Mouse (Mus musculus) layer of hippocampus, postnatal 14 days (tissue): ENCODE results near the gene Gm7102. TPM values are rescaled to one million over a fixed set of nuclear protein-coding genes. Genes with fewer than 3 reads are reported as not detected.
A peak's percentile ranks its signal among the peaks of the same experiment; 100 is the strongest.
"Not testable (repeated sequence)": the region's sequence is repeated elsewhere in the genome, so short reads cannot be mapped to it uniquely, and the experiment has no call there.

Experiments used
- DNase-seq, 2 experiments: peaks; one replicate each; pipeline ENCODE4 v3.0.0; 2021 to 2022; ENCODE audit warnings: low spot score in 2 of 2, mixed read lengths in 1 of 2
- long read RNA-seq, 2 experiments: library from polyadenylated mRNA; stranded (forward); transcript quantifications; one replicate each; pipeline ENCODE4 v2.0.0; 2021
- total RNA-seq, 2 experiments: library from RNA; stranded (reverse); gene quantifications; 2 replicates each; pipeline ENCODE4 v1.2.3; 2021

Gene Gm7102
- under 1 TPM in 1 of 2 experiments, not detected in 1; 0.25 TPM for total RNA-seq
- long read RNA-seq, experiment 1, result 0 reads
- long read RNA-seq, experiment 2, result 0 reads

- DNase-seq, result no peak
These were observed at the start of gene Gm7102 for GRCm38 (mm10) chr19:61175756-61176324. TSS of gene Gm7102 (minus strand) at chr19:61176309.

DNA sequence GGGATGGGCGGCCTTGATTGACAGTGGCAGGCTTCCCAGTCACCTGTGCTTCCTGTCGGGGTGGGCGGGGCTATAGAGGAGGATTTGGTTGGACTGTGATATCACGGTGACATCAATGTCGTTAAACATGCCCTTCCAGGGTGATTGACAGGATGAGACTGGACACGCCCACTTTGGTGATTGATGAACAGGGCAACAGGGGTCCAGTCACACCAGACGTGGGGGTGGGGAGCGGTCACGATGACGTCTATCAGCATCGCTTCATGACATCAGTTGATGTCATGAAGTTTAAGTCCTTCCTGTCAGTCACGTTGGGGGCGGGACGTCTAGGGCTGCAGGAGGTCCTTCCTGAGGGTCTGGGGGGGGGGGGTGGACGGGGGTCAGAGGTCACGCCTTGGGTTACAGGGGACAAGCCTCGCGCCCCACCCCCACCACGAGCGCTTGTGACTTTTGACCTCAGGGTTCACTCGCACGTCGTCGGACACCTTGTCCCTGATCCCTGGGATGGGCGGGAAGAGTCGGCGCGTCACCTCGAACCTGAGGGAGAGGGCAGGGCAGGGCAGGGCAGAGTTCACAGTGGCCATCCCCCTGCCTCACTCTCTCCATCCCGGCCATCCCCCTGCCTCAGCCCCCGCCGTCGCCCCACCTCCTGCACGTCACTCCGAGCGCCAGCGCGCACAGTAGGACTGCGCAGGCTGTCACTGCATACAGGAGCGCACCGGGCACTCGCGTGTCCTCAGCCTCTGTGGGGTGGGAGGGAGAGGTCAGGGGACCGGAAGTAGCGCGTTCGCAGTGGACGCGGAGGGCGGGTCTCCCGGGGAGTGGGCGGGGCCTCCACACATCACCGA is 48.8 kb upstream of the Gm7102 start:
- peak; percentile 3 to 20 for DNase-seq

GRCm38 (mm10) chr19:61223706-61224328 is 47.7 kb upstream of the Gm7102 start:
- DNase-seq, result peak in 1 of 2 experiments; percentile 6

GRCm38 (mm10) chr19:61207506-61207905 is 31.4 kb upstream of the Gm7102 start:
- not testable (repeated sequence) for DNase-seq

GRCm38 (mm10) chr19:61199836-61200235 is 23.7 kb upstream of the Gm7102 start:
- DNase-seq, result peak; percentile 11 to 19

DNA sequence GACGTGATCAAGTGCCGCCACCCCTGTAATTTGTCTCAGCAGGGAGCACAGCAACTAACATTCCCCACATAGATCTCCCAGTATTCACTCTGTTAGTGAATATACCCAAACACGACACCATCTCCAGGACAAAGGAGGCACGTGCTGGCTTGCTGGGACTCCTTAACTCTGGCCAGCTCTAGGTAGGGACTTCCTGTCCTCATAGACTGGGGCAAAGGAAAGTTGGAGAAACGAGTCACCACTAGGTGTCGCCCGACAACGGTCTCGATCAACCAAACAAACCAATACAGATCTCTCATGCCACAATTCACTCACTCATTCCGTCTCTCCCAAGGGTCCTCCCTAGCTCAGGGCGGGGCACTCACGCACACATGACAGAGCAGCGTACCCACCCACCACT is 23.2 kb upstream of the Gm7102 start:
- peak; percentile 86 to 89 for DNase-seq

DNA sequence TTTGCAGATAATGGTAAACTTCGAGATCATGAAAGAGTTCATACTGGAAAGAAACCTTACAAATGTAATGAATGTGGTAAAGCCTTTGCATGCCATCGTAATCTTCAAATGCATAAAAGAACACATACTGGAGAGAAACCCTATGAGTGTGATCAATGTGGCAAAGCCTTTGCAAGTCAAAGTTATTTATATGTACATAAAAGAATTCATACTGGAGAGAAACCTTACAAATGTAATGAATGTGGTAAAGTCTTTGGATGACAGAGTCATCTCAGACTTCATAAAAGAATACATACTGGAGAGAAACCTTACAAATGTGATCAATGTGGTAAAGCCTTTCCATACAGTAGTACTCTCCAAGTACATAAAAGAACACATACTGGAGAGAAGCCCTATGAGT is 7.5 kb upstream of the Gm7102 start, which contains the start of gene Gm6020:
Gene Gm6020, plus strand, starts transcription at position 301 of the 400 bp plus-strand sequence.
- not testable (repeated sequence) for DNase-seq

DNA sequence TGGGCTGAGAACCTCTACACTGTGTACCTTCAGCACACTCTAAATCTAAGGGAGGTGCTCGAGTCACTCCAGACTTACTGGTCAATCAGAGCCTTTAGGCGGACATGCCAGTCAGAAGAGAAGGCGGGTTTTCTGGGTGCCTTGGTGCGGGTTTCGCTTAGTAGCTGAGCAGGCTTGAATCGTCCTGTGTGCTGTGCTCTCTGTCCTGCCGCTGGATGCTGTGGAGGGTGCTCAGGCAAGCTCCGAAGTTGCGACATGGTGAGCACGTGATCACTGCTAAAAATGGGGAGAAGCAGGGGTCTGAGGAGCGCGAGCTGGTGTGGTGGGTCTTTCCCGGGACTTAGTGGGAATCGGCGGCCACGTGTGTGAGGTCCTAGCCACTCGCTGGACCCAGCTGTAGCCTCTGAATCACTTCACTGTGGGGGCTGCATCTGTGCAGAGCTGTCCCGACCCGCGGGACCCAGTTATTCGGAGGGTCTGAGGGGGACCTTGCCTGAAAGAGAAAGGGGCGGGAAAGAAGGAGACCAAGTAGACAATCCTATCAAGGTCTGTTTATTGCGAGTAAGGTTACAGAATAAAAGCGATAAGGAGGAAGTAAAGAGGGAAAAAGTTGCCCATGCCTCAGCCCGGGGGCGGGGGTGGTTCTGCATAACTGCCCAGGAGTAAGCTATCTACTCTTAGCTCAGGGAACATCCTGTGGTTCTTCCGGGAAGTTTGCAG is 24.2 kb downstream of the Gm7102 start:
- no peak for DNase-seq

- no peak for DNase-seq
These were observed 24.8 kb downstream of the Gm7102 start for GRCm38 (mm10) chr19:61151372-61151700.

DNA sequence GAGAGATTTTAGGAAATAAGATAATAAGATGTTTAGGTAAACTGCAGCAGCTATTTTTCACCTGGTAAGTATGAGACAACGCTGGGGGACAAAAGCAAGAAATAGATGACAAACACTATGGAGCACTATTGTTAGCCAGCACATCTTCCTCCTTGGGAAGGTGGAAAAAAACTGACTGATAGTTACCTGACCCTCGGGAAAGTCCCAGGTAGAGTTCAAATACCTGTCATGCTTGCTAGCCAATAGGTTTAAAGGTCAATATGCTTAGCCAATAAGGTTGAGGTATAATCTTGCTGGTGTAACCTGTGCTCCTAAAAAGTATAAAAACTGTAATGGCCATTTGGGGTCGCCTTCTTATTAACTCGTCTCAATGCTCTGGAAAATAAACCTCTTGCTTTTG is 34.8 kb downstream of the Gm7102 start:
- no peak for DNase-seq

DNA sequence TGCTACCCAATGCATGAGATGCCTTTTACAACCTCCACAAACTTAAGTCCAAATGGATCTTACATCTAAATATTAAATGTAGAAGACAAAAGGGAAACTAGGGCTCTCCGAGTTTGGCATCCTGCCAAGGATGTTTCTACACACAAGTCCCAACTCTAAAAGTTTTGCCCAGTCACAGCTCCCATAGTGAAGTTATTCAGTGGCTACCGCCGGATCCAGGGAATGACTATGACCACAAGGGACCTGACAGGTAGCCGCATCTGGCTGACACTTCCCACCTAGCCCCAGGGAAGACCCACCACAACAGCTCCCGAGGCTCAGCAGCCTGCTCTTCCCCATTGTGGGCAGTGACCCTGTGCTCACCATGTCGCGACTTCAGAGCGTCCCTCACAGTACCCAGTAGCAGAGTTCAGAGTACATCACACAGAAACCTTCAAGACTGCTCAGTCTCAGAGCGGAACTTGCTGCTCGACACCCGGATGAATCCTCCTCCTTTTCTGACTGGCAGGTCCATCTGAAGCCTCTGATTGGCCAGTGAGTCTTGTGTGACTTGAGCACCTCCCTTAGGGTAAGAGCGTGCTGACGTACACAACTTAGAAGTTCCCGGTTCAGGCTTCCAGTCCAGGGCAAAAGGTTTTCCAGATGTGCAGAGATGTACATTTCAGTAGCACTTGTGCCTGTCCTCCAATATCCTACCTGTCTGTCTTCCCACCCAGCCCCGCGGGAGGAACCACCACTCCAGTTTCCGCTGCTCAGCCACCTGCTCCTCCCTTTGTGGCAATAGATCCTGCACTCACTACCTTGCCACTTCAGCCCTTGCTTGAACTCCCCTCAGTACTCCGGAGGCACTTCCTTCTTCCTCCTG is 35.5 kb downstream of the Gm7102 start, which contains the start of gene Zfp950:
Gene Zfp950, minus strand, starts transcription at position 499 of the 865 bp plus-strand sequence.
- peak; percentile 70 to 90 for DNase-seq

DNA sequence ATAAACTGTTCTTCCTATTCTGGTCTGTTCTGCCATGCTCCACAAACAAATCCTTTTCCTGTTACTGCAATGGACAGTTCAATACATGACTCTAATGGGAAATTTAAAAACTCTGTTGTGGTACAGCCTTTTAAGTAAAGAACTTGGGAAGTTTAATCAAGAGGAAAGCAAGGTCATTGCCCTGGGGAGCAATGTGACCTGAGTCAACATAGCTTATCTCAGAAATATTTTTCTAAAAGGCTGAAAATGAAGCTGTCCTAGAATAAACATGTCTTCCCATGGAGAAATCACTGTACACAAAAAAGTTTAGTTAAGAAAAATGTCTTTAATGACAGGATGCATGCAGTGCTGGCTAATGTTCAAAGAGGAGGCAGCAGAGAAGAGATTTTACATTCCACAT is 37.5 kb downstream of the Gm7102 start:
- no peak for DNase-seq

DNA sequence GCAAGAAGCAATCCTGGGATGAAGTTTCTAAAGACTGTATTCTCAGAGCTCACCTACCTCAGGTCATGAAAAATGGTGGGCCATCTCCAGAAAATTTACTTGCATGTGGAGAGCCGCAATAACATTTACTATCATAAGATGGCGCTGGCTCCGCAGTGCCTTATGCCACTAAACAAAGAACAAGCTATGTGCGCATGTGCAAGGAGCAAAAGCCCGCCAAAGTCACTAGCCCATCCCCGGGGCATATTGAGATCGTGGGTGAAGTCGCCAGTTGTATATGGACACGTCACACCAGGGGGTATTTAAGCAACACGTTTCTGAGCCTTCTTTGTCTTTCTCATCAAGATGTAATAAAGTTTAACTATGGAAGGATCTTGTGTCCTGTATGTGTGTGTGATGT is 45.0 kb downstream of the Gm7102 start:
- no peak for DNase-seq

Other genes starting within 250 kb of the Gm7102 start
- 10 to 100 TPM; 33.9 to 44.0 TPM for gene Zfp950, start 35.5 kb downstream of the Gm7102 start, total RNA-seq
- not detected for gene Gm6020, start 7.6 kb upstream of the Gm7102 start, total RNA-seq
- gene Csf2ra, start 52.1 kb upstream of the Gm7102 start, total RNA-seq, result 10 to 100 TPM; 31.6 to 32.0 TPM
- gene Gm21060, start 120.8 kb upstream of the Gm7102 start, total RNA-seq, result not detected